Mouse (Mus musculus) T-helper 17 cell (primary cell): Measurements from ENCODE around the gene A530064D06Rik.
"Not testable (repeated sequence)": the region's sequence is repeated elsewhere in the genome, so short reads cannot be mapped to it uniquely, and the experiment has no call there.

Source experiments
- in situ Hi-C, 2 experiments: fragments of 300-600 bp; cut with MboI, MseI; formaldehyde crosslinking; loops; 1 replicate in 1 of 2; 2 replicates in 1 of 2; pipeline ENCODE4 v1.15.1; 2025; ENCODE audit warnings: high pct_unique_total_duplicates in 2 of 2

A530064D06Rik gene

DNA sequence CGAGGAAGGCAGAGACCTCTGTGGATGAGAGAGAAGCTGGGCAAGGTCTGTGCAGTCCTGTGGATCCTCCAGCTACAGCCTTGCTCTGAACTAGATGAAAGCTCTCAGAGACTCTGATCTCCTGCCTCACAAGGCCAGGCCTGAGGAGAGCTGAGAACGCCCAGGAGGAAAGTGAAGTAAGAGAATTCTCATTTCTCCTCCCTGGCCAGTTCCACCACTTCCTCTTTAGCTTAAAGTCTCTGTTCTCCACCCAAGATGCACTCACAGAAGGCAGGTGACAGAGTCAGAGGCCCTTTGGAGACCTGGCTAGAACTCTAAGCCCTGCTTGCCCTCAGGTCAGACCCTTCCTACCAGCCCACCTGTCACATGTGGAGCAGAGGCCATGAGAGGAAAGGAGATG lies at the start of gene A530064D06Rik:
Gene A530064D06Rik, minus strand, starts transcription at position 173 of the 400 bp plus-strand sequence.
- in situ Hi-C loops: not testable (repeated sequence)

DNA sequence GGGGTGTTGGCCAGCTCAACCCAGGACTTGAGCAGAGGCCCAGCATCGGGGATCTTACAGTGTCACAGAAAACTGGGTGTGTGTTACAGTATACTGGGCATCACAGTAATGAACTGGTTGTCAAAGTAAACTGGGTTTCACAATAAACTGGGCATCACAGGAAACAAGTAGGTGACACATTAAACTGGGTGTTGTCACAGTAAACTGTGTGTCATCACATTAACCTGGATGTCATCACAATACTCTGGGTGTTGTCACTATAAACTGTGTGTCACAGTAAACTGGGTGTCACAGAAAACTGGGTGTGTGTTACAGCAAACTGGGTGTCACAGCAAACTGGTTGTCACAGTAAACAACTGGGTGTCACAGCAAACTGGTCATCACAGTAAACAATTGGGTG lies 48.4 kb upstream of the A530064D06Rik start:
- in situ Hi-C loops: loop anchor here in 1 of 2 experiments (5.0 to 25.0 kb wide), 2 partner anchors 587 to 1372 kb away; no protein-coding TSS in a partner anchor

DNA sequence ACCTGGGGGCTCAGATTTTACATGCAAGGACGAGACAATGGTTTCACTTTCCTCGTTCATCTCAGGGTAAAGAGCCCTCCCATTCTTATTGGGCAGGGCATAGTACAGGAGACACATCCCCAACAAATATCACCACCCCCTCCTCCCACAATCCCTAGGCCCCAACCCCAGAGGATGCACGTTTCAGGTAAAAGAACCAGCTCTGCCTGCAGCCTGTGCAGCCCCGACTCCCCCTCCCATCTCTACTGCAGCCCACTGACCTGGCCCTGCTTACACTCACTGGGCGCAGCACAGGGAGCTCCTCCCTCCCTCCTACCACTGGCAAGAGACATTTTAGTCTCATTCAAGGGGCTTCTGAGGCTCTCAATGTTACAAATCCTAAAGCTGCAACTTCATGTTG lies 46.4 kb upstream of the A530064D06Rik start:
- in situ Hi-C loops: loop anchor here in 1 of 2 experiments (25.0 kb wide), 1 partner anchor 1374 kb away; no protein-coding TSS in a partner anchor

DNA sequence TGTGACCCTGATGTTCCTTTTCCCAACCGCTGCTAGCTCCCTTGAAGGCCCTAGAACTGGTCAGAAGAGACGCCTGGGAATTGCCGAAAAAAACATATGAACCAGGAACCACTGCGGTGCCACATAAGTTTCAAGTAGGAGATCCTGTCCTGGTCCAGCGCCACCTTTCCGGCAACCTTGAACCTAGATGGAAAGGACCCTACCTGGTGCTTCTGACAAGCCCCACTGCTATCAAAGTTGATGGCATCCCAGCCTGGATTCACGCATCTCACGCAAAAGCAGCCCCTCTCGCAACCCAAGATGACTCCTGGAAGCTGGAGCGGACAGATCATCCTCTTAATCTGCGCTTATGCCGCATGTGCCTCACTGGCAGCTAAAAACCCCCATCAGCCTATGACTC lies 45.5 kb upstream of the A530064D06Rik start:
- in situ Hi-C loops: loop anchor here in 1 of 2 experiments (25.0 kb wide), 1 partner anchor 1375 kb away; no protein-coding TSS in a partner anchor

DNA sequence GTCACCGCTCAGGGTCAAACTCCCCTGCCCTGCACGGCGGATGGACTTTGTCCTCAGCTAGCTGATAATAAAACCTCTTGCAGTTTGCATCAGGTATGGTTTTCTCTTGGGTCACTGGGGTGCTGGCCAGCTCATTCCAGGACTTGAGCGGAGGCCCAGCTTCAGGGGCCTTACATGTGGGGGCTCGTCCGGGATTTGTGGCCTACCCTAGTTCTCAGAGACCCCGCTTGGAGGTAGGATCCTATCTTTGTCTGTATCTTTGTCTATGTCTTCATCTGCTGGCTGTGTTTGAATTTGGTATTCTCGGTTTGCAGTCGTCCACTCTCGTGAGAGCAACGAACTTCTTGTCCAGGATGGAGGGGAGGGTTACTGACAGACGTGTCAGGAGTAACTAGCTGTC lies 36.0 kb upstream of the A530064D06Rik start:
- in situ Hi-C loops: loop anchor here in 1 of 2 experiments (25.0 kb wide), 1 partner anchor 1384 kb away; no protein-coding TSS in a partner anchor

DNA sequence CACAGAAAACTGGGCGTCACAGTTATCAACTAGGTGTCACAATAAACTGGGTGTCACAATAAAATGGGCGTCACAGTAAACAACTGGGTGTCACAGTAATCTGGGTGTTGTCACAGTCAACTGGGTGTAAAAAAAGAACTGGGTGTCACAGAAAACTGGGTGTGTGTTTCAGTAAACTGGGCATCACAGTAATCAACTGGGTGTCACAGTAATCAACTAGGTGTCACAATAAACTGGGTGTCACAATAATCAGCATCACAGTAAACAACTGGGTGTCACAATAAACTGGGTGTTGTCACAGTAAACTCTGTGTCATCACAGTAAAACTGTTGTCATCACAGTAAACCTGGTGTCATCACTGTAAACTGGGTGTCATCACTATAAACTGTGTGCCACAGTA lies 25.3 kb upstream of the A530064D06Rik start:
- in situ Hi-C loops: no loop called here

DNA sequence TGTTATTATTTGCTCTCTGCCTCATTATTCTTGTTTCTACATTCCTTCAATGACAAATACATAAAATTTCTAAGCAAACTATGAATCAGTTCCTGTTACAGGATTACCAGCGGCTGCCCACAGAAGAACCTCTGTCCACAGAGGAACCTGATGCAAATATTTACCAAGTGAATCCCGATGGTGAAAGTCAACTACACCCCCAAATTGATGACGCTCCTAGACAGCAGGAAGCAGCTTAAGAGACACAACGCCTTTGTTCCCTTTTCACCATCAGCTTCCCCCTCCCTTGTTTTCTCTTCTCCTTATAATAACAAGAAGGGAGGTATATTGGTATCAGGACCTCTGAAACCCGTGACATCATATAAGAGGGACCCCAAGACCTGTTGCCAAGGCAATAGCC lies 18.2 kb upstream of the A530064D06Rik start:
- in situ Hi-C loops: no loop called here

- in situ Hi-C loops: loop anchor here in 1 of 2 experiments (10.0 kb wide), 1 partner anchor 63 kb away; no protein-coding TSS in a partner anchor
These were observed 9.5 kb downstream of the A530064D06Rik start for GRCm38 (mm10) chr17:48157382-48158076.

DNA sequence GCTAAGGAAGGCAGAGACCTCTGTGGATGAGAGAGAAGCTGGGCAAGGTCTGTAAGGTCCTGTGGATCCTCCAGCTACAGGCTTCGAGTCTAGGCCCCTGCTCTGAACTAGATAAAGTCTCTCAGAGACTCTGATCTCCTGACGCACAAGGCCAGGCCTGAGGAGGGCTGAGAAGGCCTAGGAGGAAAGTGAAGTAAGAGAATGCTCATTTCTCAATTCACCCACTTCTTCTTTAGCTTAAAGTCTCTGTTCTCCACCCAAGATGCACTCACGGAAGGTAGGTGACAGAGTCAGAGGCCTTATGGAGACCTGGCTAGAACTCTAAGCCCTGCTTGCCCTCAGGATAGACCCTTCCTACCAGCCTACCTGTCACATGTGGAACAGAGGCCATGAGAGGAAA lies 21.0 kb downstream of the A530064D06Rik start, which contains the start of gene 9830107B12Rik:
Gene 9830107B12Rik, minus strand, starts transcription at position 149 of the 400 bp plus-strand sequence.
- in situ Hi-C loops: no loop called here

- in situ Hi-C loops: loop anchor here in 1 of 2 experiments (10.0 kb wide), 1 partner anchor 232 kb away; no protein-coding TSS in a partner anchor
These were observed 34.3 kb downstream of the A530064D06Rik start for GRCm38 (mm10) chr17:48132810-48133209.

DNA sequence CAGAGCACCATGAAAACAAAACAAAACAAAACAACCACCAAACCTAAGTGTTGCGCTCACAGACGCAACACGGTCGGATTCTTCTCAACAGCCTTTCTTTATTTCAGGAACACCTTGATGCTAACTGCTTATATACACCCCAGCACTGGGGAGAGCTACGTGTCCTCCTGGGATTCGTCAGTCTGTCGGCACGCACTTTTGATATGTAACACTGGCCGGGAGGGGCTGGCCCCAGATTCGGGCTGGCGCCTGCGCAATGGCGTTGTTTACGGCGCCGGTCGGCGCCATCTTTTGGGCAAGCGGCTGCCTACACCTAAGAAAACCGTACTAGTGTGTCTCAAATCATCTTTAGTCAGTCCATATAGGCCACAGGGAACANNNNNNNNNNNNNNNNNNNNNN lies 46.6 kb downstream of the A530064D06Rik start:
- in situ Hi-C loops: no loop called here

DNA sequence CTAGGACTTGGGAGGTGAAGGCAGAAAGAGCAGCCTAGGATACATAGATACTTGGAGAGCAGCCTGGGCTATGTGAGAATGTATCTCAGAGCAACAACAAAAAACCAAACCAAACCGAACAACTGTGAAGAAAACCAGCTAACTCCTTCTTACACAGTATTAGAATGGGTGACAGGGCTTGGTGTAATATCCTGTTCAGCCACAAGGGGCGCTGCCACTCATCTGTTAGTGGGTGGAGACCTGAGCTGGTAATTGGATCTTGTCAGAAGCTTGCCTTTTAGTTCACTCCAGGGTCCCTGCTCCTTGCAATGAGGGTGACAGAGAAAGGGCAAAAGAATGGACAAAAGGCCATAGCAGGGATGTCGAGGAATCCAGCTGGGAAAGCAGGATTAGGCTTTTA lies 47.4 kb downstream of the A530064D06Rik start:
- in situ Hi-C loops: loop anchor here in 1 of 2 experiments (5.0 kb wide), 1 partner anchor 218 kb away; no protein-coding TSS in a partner anchor

DNA sequence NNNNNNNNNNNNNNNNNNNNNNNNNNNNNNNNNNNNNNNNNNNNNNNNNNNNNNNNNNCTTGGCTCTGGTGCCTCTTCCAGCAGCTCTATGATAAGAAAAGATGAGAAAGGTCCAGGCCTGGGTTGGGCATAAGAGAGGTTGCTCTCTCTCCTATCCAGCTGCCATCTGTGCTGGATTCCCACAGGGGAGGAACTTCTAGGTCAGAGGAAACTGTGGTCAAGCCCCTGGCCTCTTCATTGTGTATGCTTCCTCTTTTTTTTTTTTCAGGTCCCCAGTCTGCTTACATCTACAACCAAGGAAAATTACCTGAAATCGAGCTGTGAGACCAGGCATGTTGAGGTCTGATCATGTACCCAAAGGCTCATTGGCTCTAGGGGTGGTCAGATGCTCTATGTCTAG lies 48.5 kb downstream of the A530064D06Rik start:
- in situ Hi-C loops: loop anchor here in 1 of 2 experiments (5.0 kb wide), 1 partner anchor 219 kb away; no protein-coding TSS in a partner anchor

DNA sequence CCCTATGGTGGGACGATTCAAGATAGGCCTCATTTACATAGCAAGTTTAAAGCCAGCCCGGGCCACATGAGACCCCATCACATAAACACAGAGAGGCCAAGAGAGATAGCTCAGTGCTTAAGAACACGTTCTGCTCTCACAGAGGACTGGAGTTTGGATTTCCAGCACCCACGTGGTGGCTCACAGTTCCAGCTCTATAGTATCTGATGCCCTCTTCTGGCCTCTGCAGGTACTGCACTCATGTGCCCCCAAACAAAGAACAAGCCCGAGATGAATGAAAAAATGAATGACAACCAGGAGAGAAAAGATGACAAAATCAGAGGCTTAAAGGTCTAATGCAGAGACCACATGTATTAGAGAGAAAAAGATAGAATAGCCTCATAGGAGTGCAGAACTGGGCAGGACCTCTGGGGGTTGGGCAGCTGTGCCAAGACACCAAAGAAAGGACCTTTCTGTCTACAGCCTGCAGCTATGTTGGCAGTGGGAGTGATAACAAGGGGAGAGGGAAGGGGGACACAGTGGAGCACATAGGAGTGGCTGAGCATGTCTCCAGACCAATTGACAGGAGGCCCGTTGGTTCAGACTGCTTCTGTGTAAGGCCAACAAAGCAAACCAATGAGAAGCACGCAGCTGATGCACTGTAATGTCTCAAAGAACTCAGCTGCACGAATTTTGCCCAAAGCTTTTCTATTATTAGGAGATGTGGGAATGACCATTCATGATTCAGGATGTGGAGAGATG lies 56.4 kb downstream of the A530064D06Rik start:
- in situ Hi-C loops: no loop called here

DNA sequence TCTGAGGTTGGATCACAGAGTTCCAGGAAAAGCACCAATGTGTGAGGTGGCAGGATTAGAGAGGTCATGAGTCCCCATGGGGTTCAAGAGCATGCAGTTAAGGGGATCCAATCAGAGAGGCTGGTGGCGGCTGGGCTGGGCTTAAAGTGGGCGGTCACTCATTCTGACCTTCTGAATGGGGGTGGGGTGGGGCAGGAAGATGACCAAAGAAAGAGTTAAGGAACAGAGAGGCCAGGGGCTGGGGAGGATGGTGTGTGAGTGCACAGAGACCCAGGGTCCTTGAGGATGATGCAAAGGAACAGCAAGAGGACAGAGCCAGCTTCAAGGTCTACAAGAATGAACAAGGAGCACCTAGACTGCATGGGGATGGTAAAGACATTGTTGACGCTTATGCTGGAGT lies 58.6 kb downstream of the A530064D06Rik start:
- in situ Hi-C loops: no loop called here

DNA sequence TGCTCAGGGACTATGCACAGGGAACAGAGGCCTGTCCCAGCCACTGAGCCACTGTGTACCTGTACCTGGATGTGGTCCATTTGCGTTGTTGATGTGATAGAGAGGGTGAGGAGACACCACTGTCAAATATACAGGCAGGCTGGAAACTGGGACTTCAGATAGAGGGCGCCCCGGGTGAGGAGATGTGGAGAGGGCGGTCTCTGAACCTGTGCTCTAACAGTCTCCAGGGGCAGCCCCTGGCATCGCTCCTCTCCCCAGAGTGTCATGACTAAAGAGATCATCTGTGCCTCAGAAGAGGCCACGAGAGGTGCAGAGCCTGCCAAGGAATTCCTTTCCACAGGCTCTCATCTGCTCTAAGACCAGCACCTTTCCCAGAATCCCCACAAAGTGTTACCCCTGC lies 59.2 kb downstream of the A530064D06Rik start:
- in situ Hi-C loops: no loop called here

DNA sequence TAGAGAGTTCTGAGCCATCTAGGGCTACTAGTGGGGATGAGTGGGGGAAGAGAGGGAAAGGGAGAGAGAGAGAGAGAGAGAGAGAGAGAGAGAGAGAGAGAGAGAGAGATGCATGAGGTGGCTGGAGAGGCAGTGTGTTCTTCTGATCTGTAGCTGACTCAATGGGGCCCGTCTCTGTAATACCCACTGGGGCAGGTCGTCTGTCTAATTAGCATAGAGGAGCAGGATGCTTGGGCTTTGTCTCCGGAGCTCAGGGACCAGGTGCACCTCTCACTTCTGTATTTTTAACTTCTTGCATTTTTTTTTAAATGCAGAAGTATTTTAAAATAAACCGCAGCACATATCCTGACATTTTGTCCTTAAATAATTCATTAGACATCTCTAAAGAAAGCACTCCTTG lies 59.7 kb downstream of the A530064D06Rik start:
- in situ Hi-C loops: no loop called here

DNA sequence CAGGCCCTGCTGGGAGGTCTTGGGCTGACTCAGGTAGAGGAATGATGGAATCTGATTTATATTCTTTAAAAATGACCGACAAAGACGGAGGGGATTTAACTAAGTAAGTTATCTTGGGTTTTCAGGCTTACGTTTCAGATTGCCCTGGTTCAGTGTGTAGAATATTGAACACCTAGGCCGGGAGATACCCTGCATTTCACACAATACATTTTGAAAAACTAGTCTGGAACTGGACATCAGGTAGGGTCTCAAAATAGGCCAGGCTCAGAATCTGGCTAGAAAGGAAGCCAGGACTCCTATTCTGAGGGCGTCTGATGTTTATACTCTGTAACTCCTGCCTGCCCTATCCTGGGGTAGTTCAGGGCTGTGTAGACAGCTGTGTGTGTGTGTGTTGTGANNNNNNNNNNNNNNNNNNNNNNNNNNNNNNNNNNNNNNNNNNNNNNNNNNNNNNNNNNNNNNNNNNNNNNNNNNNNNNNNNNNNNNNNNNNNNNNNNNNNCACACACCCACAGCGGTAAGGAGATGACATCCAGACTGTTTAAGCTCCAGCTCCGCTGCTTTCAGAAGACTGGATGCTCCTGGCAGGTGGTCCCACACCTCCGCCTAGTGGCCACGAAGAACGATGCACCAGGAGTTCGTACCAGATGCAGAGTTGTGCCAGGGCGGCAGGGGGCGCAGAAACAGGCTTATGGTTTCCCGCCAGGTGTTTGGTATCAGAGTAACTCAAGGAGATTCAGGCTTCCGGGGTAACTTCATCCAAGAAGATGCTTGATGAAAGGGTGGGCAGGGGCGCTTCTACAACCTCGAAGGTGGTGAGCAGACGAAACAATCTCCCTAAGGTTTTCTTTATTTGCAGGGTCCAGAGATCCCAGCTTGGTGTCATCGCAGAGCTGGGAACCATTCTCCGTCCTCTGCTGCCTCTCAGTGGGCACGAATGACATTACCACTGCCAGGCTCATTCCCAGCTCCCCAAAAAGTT lies 66.3 kb downstream of the A530064D06Rik start:
- in situ Hi-C loops: no loop called here

GRCm38 (mm10) chr17:48099312-48099711 lies 67.8 kb downstream of the A530064D06Rik start:
- in situ Hi-C loops: loop anchor here (5.0 to 10.0 kb wide), 3 partner anchors 52 to 297 kb away; no protein-coding TSS in a partner anchor
